In genomic region chr11:23210590-23211510, GRCm38 (mm10) we compare ENCODE assay signal across 8 mouse cellular contexts. TPM values are rescaled to one million over a fixed set of nuclear protein-coding genes. Genes with fewer than 3 reads are reported as not detected.
DNase-seq lines count a peak whose midpoint lies in the region; ATAC-seq and TF ChIP-seq lines count a peak whose summit lies in the region.

No protein-coding gene starts in this region.

- peak overlapping the region; percentile 14 for H3K4me3 ChIP-seq in megakaryocyte, embryonic 14.5 days (replicated peaks)
- peak overlapping the region; percentile 31 for H3K4me3 ChIP-seq in hindbrain, embryonic 13.5 days
- H3K4me3 ChIP-seq in limb, embryonic 14.5 days (replicated peaks; ENCODE audit: low read length): peak overlapping the region; percentile 26
- H3K4me3 ChIP-seq in midbrain, embryonic 14.5 days (replicated peaks; ENCODE audit: low read depth, low read length): peak overlapping the region; percentile 21; the same call in 1 of the 2 replicates

- H3K9me3 ChIP-seq in megakaryocyte, embryonic 14.5 days: no peaks in the 10 kb centered on the region
- H3K9me3 ChIP-seq in hindbrain, embryonic 13.5 days: no peaks in the 10 kb centered on the region
- no peaks in the 10 kb centered on the region for H3K9me3 ChIP-seq in limb, embryonic 14.5 days (ENCODE audit: control insufficient read depth, low read length)
- no peaks in the 10 kb centered on the region for H3K9me3 ChIP-seq in midbrain, embryonic 14.5 days (ENCODE audit: control insufficient read depth, low read length)

- H3K4me1 ChIP-seq in megakaryocyte, embryonic 14.5 days: peaks cover 3% of the 10 kb centered on the region; the same call in 1 of the 2 replicates
- H3K4me1 ChIP-seq in hindbrain, embryonic 13.5 days (replicated peaks): peaks cover 8% of the 10 kb centered on the region
- no peaks in the 10 kb centered on the region; the same call in 1 of the 2 replicates for H3K4me1 ChIP-seq in limb, embryonic 14.5 days (ENCODE audit: control insufficient read depth, insufficient read depth, low read length)
- peaks cover 6% of the 10 kb centered on the region; the same call in 1 of the 2 replicates for H3K4me1 ChIP-seq in midbrain, embryonic 14.5 days (ENCODE audit: control insufficient read depth, insufficient read depth, low read length)

- H3K27me3 ChIP-seq in megakaryocyte, embryonic 14.5 days (replicated peaks): no peaks in the 10 kb centered on the region
- H3K27me3 ChIP-seq in hindbrain, embryonic 13.5 days: no peaks in the 10 kb centered on the region
- H3K27me3 ChIP-seq in limb, embryonic 14.5 days (ENCODE audit: control insufficient read depth, insufficient read depth, low read length): no peaks in the 10 kb centered on the region
- H3K27me3 ChIP-seq in midbrain, embryonic 14.5 days (ENCODE audit: control insufficient read depth, insufficient read depth, low read length): no peaks in the 10 kb centered on the region

- ATAC-seq in megakaryocyte, adult 5-6 weeks (ENCODE audit: poor library complexity, severe bottlenecking): no peak
- peak; percentile 61; the same call in 1 of the 2 replicates for ATAC-seq in hindbrain, embryonic 13.5 days (ENCODE audit: low FRiP score)
- ATAC-seq in limb, embryonic 14.5 days (ENCODE audit: low FRiP score, low read depth): peak; percentile 63
- peak; percentile 67; the same call in 1 of the 2 replicates for ATAC-seq in midbrain, embryonic 14.5 days (ENCODE audit: low FRiP score, low TSS enrichment)

- peak overlapping the region; percentile 52 for H3K4me2 ChIP-seq in hindbrain, embryonic 13.5 days
- peak overlapping the region; percentile 45 for H3K4me2 ChIP-seq in limb, embryonic 14.5 days (replicated peaks; ENCODE audit: low read depth, low read length, severe bottlenecking)
- H3K4me2 ChIP-seq in midbrain, embryonic 14.5 days (ENCODE audit: low read length): peak overlapping the region; percentile 48

- peak overlapping the region; percentile 59 for H3K9ac ChIP-seq in hindbrain, embryonic 13.5 days
- peak overlapping the region; percentile 55 for H3K9ac ChIP-seq in limb, embryonic 14.5 days (ENCODE audit: low read depth, low read length, severe bottlenecking)
- H3K9ac ChIP-seq in midbrain, embryonic 14.5 days (replicated peaks; ENCODE audit: low read length): peak overlapping the region; percentile 42; the same call in 1 of the 2 replicates

- peak overlapping the region; percentile 27; the same call in 1 of the 2 replicates for H3K27ac ChIP-seq in hindbrain, embryonic 13.5 days
- peak overlapping the region; percentile 72 for H3K27ac ChIP-seq in limb, embryonic 14.5 days (replicated peaks; ENCODE audit: low read depth, low read length)
- peak overlapping the region; percentile 22; the same call in 1 of the 2 replicates for H3K27ac ChIP-seq in midbrain, embryonic 14.5 days (replicated peaks; ENCODE audit: low read depth, low read length)

- DNase-seq in gastrocnemius, postnatal 10 days: peak; percentile 14
- peak; percentile 19 for DNase-seq in limb, embryonic 14.5 days (ENCODE audit: low spot score)
- peak; percentile 71 for DNase-seq in midbrain, embryonic 14.5 days
- no peak for DNase-seq in natural killer cell, adult 2 months (ENCODE audit: low spot score in 2 of 2)
- no peak for DNase-seq in layer of hippocampus, adult 8-10 months (ENCODE audit: low spot score in 2 of 2)

- no peaks in the 10 kb centered on the region for H3K36me3 ChIP-seq in megakaryocyte, embryonic 14.5 days (replicated peaks; ENCODE audit: low read length)
- no peaks in the 10 kb centered on the region for H3K36me3 ChIP-seq in hindbrain, embryonic 13.5 days
- no peaks in the 10 kb centered on the region for H3K36me3 ChIP-seq in limb, embryonic 14.5 days (ENCODE audit: control insufficient read depth, insufficient read depth, low read length)
- no peaks in the 10 kb centered on the region for H3K36me3 ChIP-seq in midbrain, embryonic 14.5 days (ENCODE audit: control insufficient read depth, insufficient read depth, low read length)

- no peak for TF ChIP-seq POLR2A in limb, embryonic 14.5 days (IDR thresholded peaks at IDR 0.05; ENCODE audit: borderline replicate concordance, extremely low read depth, insufficient read depth, insufficient read length)

- WGBS in hindbrain, embryonic 13.5 days: 11% methylated on average over 16 of the region's 16 CpGs
- 17% methylated on average over 16 of the region's 16 CpGs for WGBS in limb, embryonic 14.5 days
- 9% methylated on average over 16 of the region's 16 CpGs for WGBS in midbrain, embryonic 14.5 days

RNA-seq across cellular contexts. Expression of gene Xpo1, which starts 45.0 kb away (rescaled TPM):
- 3.2 and 4.6 TPM in 2 replicates for polyA plus RNA-seq in megakaryocyte, embryonic 14.5 days (2012; ENCODE audit: insufficient read depth, low replicate concordance)
- total RNA-seq in megakaryocyte, adult 5-6 weeks (2015): 102 and 115 TPM in 2 replicates
- 173 and 210 TPM in 2 replicates for total RNA-seq in megakaryocyte, adult 5-6 weeks (2017)
- total RNA-seq in gastrocnemius, postnatal 10 days (2021): 10 to 100 TPM; 38.0 to 50.6 TPM
- polyA plus RNA-seq in hindbrain, embryonic 13.5 days (2015; fragmentation: Nextera tagmentation; extraction: Ambion mirVana): 72.1 and 78.9 TPM in 2 replicates
- polyA plus RNA-seq in limb, embryonic 14.5 days (2012; rRNA removed): 88.8 and 105 TPM in 2 replicates
- polyA plus RNA-seq in limb, embryonic 14.5 days (2014; fragmentation: Nextera tagmentation; extraction: Ambion mirVana): 113 and 120 TPM in 2 replicates
- polyA plus RNA-seq in midbrain, embryonic 14.5 days (2014; fragmentation: Nextera tagmentation; extraction: Ambion mirVana): 69.0 and 110 TPM in 2 replicates
- total RNA-seq in layer of hippocampus, adult 8-10 months (2022): 10 to 100 TPM; 58.3 to 77.8 (median 67.6) TPM

Comparison
In these comparisons a context has a peak if more than half of its experiments do, and no peak if none do; other contexts are left out.
1. DNase-seq: peak in gastrocnemius, postnatal 10 days (single experiment), limb, embryonic 14.5 days (single experiment) and midbrain, embryonic 14.5 days (single experiment); none in natural killer cell, adult 2 months (0 of 2) and layer of hippocampus, adult 8-10 months (0 of 2).
2. H3K27ac ChIP-seq: peak in every context shown above with its lines; median percentile 72 in limb, embryonic 14.5 days; 27 in hindbrain, embryonic 13.5 days; 22 in midbrain, embryonic 14.5 days.
3. RNA of gene Xpo1, which starts 45.0 kb away (polyA plus RNA-seq): 88.8 to 120 TPM in limb, embryonic 14.5 days, 69.0 to 110 TPM in midbrain, embryonic 14.5 days and 72.1 to 78.9 TPM in hindbrain, embryonic 13.5 days; 3.2 to 4.6 TPM in megakaryocyte, embryonic 14.5 days; every median in the first group is over 10 times any median in the second.
4. Peak in every context shown above with its lines, with median percentiles within 50 percentile points of each other: H3K4me3 ChIP-seq, H3K4me2 ChIP-seq and H3K9ac ChIP-seq.